Mouse (Mus musculus) embryonic fibroblast, embryonic 13.5 days (primary cell): ENCODE data around the gene 2210016F16Rik. TPM values are rescaled to one million over a fixed set of nuclear protein-coding genes. Genes with fewer than 3 reads are reported as not detected.

Experiments
- H3K27ac ChIP-seq: 2 replicates; pipeline ENCODE4 v1.5.1; 2012; ENCODE audit warnings: low read length, control low read depth, inconsistent platforms; ENCODE audit not compliant: insufficient read depth
- H3K4me1 ChIP-seq: 2 replicates; pipeline ENCODE4 v1.6.1; 2011; ENCODE audit warnings: low read length; ENCODE audit not compliant: control insufficient read depth, insufficient read depth
- H3K4me3 ChIP-seq: 2 replicates; pipeline ENCODE4 v1.5.1; 2011; ENCODE audit warnings: mild to moderate bottlenecking, control low read depth, low read length; ENCODE audit not compliant: insufficient read depth
- CTCF ChIP-seq: IDR thresholded peaks from 2 replicates; pipeline ENCODE4 v1.5.1; 2011; ENCODE audit warnings: mild to moderate bottlenecking, control low read depth, low read length, moderate library complexity, borderline replicate concordance; ENCODE audit not compliant: insufficient read depth
- POLR2A ChIP-seq: IDR thresholded peaks from 2 replicates; pipeline ENCODE4 v1.6.1; 2011; ENCODE audit warnings: low read depth, mild to moderate bottlenecking, control low read depth, low read length, moderate library complexity
- polyA plus RNA-seq: library from polyadenylated mRNA; stranded (reverse); fragments of >200 nt; gene quantifications from 2 replicates; pipeline ENCODE4 v1.2.4, GENCODE M21; 2011; ENCODE audit warnings: low read depth; ENCODE audit not compliant: missing spikeins, insufficient read length

The 2210016F16Rik gene
- polyA plus RNA-seq, 1 experiment = 17.3 TPM

DNA sequence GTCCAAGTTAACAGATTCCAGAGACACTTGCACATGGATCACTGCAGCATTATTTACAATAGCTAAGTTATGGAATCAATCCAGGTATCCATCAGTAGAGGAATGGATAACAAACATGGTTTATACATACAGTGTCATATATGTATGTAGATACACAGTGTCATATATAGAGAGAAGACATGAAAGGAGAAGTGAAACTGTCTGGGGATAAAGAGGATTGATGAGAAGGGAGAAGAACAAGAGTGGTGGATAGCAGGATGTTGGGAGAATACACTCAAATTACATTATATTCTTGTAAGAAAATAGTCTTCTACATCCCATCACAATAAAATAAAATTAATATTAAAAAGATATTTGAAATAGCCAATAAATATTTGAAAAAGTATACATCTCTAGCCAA, 32.0 kb downstream of the 2210016F16Rik start:
- Histone ChIP-seq H3K4me1 (no peaks in the 10 kb centered on the region), H3K4me3 (no peak overlapping the region), H3K27ac (no peak overlapping the region)
- TF ChIP-seq POLR2A (no peak), CTCF (no peak)

DNA sequence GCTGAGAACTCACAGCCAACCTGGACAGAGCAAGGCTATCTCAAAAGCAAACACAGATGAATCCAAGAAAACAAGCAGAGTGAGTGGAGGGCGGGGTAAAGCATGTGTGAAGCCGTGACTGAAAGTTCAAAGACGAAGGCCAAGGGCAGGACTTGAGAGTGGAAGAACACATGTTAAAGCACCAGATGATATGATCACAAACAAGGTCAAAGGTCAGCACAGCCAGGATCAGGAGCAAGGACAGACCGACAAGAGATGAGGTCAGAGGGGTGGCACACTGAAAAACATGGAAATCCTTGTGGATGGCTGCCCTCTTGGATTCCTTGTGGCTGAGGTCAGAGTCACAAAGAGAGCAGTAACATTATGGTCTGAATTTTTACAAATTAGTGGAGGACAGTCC, 34.4 kb downstream of the 2210016F16Rik start:
- no peak overlapping the region for H3K4me3 ChIP-seq
- TF ChIP-seq CTCF (no peak), POLR2A (no peak)
- H3K4me1 ChIP-seq = no peaks in the 10 kb centered on the region

DNA sequence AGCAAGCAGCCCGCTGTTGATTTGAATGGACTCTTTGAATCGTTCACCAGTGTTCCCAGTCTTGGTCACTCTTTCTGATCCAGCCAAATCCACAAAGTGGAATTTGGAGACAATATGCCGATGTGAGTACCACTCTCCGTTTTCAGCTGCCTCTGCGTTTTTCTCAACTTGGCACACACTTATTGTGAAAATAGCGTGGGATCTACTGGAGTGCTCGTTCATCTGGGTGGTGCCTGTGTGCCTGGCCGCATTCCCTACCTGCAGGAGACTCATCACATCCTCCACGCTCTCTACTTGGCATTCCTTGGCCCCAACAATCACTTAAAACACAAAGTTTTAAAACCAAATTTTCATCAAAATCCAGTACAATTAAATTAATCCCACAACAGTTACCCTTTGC, 40.5 kb downstream of the 2210016F16Rik start:
- no peaks in the 10 kb centered on the region for H3K4me1 ChIP-seq
- no peak overlapping the region for H3K27ac ChIP-seq
- H3K4me3 ChIP-seq = no peak overlapping the region
- no peak for TF ChIP-seq CTCF
- TF ChIP-seq POLR2A = no peak

More for the DNA sequence above, 34.4 kb downstream of the 2210016F16Rik start:
- H3K27ac ChIP-seq = no peak overlapping the region

DNA sequence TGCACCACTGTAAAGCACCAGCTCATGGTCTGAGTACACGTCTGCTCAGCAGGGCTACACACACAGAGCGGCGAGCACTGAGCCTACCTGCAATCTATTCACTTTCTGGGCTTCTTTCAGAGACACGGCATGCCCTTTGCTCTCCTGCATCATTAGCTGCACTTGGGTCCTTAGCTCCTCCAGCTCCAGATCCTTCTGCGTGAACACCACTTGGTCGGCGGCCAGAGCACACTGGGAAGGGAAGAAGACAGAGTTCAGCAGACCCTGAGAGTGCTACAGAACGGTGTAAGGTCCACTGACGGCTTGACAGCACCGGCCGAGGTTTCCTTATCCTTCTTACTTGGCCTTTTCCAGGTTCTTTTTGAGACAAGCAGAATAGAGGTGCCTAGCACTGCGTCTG, 47.6 kb downstream of the 2210016F16Rik start:
- no peaks in the 10 kb centered on the region for H3K4me1 ChIP-seq
- no peak for TF ChIP-seq POLR2A
- no peak for TF ChIP-seq CTCF
- no peak overlapping the region for H3K4me3 ChIP-seq
- H3K27ac ChIP-seq = no peak overlapping the region

DNA sequence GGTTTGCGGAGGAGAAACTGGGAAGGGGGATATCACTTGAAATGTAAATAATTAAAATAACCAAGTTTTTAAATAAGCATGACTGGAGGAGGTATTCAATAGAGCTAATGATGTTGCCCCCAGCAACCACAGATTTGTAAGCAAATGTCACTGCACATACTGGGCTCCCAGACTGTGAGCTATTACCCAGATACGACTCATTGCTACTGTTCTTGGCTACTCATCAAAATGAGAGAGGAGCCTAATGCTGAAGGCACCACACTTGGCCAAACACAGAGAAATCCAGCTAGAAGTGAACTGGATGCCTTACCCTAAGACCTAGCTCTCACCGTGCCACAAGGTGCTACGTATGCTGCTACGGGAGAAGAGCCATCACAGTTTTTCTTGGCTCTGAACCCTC, 50.9 kb downstream of the 2210016F16Rik start:
- Histone ChIP-seq H3K4me3 (no peak overlapping the region), H3K27ac (no peak overlapping the region), H3K4me1 (no peaks in the 10 kb centered on the region)
- no peak for TF ChIP-seq POLR2A
- no peak for TF ChIP-seq CTCF

Other genes starting within 250 kb of the 2210016F16Rik start
- 20.0 and 27.7 TPM in 2 replicates for gene Idnk, start 227.6 kb downstream of the 2210016F16Rik start, polyA plus RNA-seq
- gene Ubqln1, start 169.6 kb downstream of the 2210016F16Rik start, polyA plus RNA-seq = 102 and 103 TPM in 2 replicates
- 23.8 and 33.9 TPM in 2 replicates for gene Gkap1, start 109.5 kb downstream of the 2210016F16Rik start, polyA plus RNA-seq
- gene Kif27, start 26.1 kb downstream of the 2210016F16Rik start, polyA plus RNA-seq = 0.15 and 0.44 TPM in 2 replicates
- gene Rmi1, start 17.0 kb upstream of the 2210016F16Rik start, polyA plus RNA-seq = 21.2 and 24.5 TPM in 2 replicates
- gene Hnrnpk, start 18.1 kb upstream of the 2210016F16Rik start, polyA plus RNA-seq = 1,418 and 1,755 TPM in 2 replicates
- not detected in 2 replicates for gene Slc28a3, start 225.7 kb upstream of the 2210016F16Rik start, polyA plus RNA-seq